Mouse (Mus musculus) heart, postnatal 10 days (tissue): ENCODE data around the gene Gm4559. TPM values are rescaled to one million over a fixed set of nuclear protein-coding genes. Genes with fewer than 3 reads are reported as not detected.
"Not testable (repeated sequence)": the region's sequence is repeated elsewhere in the genome, so short reads cannot be mapped to it uniquely, and the experiment has no call there.

Source experiments
- DNase-seq, 2 experiments: peaks; one replicate each; pipeline ENCODE4 v3.0.0; 2021
- intact Hi-C: fragments of 180-260 bp; cut with DNase I; formaldehyde crosslinking; loops from one replicate; pipeline ENCODE4 v1.15.1; 2025
- total RNA-seq, 2 experiments: library from RNA; stranded (reverse); gene quantifications; 2 replicates each; pipeline ENCODE4 v1.2.3; 2021

The Gm4559 gene
- not detected for total RNA-seq

DNA sequence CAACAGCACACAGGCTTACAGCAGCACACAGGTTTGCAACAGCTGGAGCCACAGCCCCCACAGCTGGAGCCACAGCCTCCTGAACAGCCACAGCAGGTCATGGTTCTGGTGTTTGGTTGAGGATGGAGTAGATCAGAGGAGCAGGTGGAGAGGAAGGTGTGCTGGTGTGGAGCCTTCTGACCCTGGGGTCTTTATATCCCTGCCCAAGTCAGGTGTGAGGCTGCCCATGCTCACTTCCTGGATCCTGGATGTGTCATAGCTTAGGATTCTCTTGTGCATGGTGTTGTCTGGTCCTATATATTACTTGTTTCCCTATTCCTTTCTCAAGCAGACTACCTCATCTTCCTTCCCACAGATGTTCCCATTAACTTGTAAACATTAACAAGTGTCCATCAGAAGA lies at the start of gene Gm4559:
Gene Gm4559, minus strand, starts transcription at position 101 of the 400 bp plus-strand sequence.
- intact Hi-C loops, DNase-seq: not testable (repeated sequence)

DNA sequence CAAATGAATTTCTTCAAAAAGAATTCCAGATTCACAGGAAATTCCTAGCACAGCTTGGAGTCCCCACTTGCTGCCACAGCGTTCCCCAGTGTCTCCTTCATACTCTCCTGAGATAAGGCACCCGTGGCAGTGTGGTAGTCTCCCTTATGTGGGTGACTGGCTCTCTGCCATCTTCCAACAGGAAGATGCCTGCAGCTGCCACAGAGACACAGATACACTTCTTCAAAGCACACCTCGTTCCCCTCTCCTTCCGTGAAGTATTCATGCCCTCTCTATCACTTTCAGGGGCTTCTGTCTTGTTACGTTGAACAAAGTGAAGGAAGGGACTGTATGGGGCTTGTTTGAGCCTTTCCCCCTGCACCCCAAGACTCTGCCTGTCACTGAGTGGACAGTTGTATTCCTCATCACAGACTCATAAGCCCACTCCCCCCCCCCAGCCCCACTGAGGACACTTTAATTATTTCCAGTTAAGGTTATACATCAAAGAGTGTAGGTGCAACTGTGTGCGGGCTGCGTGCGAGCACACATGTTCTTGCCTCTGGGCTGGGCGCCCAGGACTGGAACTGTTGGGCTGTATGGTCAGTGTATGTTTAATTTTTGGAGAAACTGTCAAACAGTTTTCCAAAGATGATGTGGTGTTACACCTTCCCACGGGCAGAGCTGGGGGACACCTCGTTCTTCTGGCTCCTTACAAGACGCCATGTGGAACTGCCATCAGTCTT lies 49.4 kb upstream of the Gm4559 start:
- intact Hi-C loops = no loop called here
- no peak for DNase-seq

DNA sequence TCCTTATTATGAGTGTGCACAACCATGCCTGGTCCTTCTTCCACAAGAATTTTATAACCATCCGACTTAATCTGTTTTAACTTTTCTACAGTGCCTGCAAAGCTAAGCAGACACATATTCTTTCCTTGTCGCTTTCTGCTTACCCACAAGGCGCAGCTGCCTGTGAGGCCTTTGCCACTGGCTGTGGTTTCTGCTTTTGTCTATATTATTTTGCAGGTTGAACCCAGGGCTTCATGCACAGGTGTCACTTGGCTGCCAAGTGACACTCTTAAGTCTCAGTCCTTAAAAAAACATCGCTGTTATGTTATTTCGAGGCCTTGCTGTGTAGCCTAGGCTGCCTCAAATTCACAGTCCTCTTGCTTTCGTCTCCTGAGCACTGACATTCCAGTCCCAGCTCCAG lies 48.5 kb upstream of the Gm4559 start:
- intact Hi-C loops = no loop called here
- DNase-seq = no peak

DNA sequence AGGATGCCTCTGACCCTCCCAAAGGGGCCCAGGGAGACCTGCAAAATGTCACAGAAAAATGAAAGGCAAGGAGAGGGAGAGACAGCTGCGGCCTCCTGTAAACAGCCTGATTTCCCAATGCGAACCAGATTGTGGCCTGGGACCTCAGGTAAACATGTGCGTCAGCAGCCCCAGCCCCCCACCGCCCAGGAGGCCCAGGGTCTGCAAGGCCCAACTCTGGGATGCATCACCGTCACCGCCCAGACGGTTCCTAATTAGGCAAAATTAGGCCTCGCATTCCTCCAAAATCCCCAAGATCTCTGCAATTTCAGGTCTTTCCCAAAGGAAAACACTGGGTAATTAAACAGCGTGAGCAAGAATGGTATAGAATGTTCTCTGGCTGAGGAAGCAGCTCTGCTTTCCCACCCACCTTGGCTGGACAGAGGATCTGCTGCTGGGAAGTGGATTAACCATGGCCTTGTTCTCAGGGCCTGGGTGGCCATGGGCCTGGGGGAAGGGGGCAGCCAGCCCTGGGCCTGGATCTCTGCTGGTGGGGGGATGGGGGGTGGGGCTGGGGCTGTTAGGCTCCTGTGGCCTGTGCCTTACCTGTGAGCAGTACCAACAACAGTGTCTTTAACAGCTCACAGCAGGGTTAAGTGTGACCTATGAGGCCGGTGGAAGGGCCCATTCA lies 47.6 kb upstream of the Gm4559 start:
- intact Hi-C loops, DNase-seq: not testable (repeated sequence)

DNA sequence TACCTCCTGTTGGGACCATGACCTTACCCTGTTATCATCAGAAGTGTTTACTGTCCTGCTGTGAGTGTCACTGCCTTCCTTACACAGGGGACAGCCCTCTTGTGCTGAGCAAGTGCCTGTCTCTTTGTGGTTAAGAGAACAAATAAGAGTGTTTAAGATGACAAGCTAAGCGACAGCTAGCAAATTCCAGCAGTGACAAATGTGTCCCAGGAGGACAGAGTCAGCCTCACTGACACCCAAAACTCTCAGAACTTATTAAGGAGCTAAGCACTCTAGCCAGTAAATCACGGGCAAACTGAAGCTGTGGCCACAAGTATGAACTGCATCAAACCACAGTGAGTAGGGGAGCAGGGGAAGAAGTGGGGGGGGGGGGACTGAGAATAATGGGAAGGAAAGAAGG lies 46.7 kb upstream of the Gm4559 start:
- no peak for DNase-seq
- intact Hi-C loops = no loop called here

DNA sequence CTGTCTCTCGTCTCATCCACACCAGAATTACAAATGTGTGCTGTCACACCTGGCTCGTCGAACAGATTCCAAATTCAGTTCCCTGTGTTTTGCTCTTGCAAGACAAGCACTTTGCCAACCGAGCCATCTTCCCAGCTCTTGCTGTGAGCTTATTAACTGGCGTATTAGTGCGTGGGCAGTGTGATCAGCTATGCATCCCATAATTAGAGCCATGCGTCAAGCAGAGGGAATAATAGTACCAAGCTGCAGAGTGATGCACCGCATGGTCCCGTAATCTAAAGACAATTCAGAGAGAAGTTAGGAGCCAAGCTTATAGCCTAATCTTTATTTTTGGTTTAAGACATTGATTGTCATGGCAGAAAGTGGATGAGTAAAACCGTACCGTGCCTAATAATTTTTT lies 45.0 kb upstream of the Gm4559 start:
- no peak for DNase-seq
- intact Hi-C loops = loop anchor here (5.0 kb wide), 1 partner anchor 178 kb away; the partner anchor contains the start of gene Tnnt3

DNA sequence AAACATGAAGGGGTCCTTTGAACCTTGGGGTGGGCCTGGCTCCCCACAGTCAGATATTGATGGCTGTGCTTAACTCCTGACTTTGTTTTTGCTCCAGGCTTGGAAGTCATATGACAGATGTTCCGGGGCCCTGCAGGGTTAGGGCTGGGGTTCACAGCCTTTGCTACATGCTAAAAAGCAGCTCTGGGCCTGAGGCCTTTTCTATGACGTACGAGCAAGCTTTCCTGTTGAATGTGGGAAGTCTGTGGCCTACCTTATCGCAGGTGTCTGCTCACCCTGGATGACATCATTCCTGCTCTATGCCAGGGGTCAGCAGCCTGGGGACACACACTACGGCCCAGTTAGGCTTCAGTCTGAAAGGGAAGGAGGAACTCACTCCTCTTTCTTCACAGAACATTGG lies 43.1 kb upstream of the Gm4559 start:
- no peak for DNase-seq

DNA sequence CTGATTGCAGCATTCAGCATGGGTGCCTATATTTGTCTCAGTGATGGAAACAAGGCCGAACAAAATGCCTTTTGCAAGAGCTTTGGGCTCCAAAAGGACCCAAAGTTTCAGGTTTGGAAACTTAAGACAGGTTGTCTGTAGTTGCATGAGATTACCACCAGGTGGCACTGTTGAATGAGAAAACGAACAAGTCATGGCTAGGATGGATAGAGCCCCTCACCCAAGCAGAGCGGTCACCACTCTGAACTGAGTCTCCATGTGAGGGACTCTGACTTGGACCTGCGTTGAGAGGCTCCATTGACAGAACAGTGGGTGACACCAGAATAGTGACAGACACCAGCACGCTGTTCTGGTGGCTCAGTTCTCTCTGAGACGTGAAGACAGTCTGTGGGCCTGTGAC lies 42.4 kb upstream of the Gm4559 start:
- DNase-seq = peak; percentile 54 to 73
- intact Hi-C loops = loop anchor here (1.0 to 5.0 kb wide), 4 partner anchors 18 to 265 kb away; partner anchors contain the start of genes Syt8 and Tnnt3

More for the DNA sequence above, 43.1 kb upstream of the Gm4559 start:
- intact Hi-C loops = loop anchor here (1.0 to 5.0 kb wide), 4 partner anchors 18 to 359 kb away; partner anchors contain the start of genes Syt8 and Tnnt3

DNA sequence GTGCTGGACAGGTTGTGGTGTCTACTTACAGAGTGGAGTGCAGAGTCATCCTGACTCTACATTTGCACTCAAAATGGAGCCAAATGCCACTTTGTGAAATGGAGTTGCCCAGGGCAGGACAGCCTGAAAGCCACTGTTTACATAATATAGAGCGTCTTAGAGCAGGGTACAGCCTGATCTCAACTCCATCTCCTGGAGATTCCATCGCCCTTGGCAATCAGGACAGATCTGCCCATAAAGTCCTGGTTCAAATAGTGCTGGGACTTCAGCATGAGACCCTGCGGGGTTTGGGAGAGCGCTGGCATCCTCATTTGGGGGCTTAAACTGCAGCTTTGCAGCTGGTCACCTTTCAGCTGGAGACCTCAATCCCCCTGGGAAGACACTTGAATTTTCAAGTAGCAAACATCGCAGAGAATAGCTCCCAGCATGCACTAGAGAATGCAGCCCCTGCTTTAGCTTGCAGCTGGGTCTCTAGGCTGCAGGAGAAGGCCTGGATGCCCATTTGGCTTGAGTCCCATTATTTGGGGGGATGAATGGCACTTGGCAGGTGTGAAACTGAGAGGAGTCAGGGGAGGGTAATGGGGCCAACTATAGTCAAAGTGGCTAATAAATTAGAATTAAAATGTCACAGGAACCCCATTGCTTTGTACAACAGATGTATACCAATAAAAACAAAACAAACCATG lies 40.6 kb upstream of the Gm4559 start:
- intact Hi-C loops = loop anchor here (5.0 kb wide), 1 partner anchor 183 kb away; the partner anchor contains the start of gene Tnnt3
- DNase-seq = no peak

DNA sequence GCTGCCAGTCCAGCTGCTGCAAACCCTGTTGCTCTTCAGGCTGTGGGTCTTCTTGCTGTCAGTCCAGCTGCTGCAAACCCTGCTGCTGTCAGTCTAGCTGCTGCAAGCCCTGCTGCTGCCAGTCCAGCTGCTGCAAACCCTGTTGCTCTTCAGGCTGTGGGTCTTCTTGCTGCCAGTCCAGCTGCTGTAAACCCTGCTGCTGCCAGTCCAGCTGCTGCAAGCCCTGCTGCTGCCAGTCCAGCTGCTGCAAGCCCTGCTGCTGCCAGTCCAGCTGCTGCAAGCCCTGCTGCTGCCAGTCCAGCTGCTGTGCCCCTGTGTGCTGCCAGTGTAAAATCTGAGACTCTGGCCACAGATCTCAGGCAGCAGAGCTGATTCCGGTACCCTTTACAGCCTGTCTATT lies 29.8 kb upstream of the Gm4559 start:
- intact Hi-C loops, DNase-seq: not testable (repeated sequence)

DNA sequence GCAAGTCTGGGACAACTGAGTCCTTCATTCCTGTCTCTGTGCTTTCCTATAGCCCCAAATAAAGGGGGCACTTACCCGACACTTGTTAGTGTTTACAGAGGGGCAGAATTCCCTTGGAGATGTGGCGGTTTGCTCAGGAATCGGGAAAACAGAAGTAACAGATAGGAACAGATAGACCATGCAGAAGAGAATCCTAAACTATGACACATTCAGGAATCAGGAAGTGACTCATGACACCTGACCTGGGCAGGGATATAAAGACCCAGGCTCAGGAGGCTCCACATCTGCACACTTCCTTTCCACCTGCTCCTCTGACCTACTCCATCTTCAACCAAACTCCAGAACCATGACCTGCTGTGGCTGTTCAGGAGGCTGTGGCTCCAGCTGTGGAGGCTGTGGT lies 29.1 kb upstream of the Gm4559 start, which contains the start of gene Krtap5-4:
Gene Krtap5-4, plus strand, starts transcription at position 301 of the 400 bp plus-strand sequence.
- intact Hi-C loops = no loop called here
- no peak for DNase-seq

DNA sequence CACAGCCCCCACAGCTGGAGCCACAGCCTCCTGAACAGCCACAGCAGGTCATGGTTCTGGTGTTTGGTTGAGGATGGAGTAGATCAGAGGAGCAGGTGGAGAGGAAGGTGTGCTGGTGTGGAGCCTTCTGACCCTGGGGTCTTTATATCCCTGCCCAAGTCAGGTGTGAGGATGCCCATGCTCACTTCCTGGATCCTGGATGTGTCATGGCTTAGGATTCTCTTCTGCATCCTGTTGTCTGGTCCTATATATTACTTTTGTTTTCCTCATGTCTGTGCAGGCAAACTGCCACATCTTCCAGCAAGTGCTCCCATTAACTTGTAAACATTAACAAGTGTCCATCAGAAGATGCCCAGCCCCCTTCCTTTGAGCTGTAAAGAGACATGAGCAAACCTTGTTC lies 22.9 kb upstream of the Gm4559 start, which contains the start of gene Krtap5-1:
Gene Krtap5-1, minus strand, starts transcription at position 101 of the 400 bp plus-strand sequence.
- DNase-seq, intact Hi-C loops: not testable (repeated sequence)

DNA sequence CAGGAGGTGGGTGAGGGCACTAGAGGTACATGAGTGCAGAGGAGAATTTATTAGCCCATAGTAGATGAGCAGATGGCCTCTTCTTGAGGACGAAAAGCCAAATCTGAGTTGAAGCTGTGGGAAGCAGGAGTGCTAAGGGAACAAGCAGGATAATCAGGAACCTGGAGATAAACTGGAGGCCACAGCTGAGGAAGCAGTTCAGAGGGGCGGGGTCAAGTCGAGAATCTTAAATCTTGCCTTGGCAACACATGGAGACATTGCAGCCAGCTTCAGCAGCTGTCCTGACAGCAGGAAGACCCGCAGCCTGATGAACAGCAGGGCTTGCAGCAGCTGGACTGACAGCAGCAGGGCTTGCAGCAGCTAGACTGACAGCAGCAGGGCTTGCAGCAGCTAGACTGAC lies 21.9 kb upstream of the Gm4559 start:
- peak; percentile 22 to 24 for DNase-seq
- intact Hi-C loops = not testable (repeated sequence)

DNA sequence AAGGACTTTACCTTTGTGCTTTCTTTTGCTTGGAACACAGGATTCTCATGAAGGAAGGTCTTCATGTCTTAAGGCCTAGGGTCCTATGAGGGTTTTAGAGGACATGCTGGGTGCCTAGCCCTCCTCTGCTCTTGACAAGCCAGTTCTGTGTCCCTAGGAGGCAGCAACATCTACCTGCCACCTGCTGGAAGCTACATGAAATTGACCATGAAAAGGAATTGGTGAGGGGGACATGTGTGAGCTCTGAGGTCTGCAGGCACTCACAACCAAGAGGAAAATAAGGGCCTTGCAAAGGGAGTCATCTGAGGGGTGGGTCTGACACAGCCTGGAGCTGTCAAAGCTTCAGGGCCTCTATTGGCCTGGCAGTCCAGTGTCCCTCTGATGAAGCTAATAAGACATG lies 21.3 kb upstream of the Gm4559 start:
- intact Hi-C loops = no loop called here
- DNase-seq = no peak

DNA sequence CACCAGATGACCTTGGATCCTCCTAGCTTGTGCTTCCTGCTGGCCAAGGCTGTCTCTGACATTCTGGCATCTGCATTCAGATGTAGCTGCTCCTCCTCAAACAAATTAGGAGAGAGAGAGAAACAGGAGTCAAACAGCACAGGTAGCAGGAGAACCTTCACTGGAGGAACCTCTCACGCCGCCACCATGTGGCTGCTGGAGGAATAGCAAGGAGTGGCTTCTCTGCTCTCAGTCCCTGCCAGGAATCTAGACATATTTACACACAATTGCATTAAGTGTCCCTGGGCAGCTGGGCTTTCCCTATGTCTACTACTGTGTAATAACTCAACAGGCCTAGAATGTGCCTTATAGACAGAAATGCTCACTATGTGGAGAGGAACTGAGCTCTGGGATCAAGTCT lies 19.7 kb upstream of the Gm4559 start:
- DNase-seq = peak in 1 of 2 experiments; percentile 29
- intact Hi-C loops = not testable (repeated sequence)

DNA sequence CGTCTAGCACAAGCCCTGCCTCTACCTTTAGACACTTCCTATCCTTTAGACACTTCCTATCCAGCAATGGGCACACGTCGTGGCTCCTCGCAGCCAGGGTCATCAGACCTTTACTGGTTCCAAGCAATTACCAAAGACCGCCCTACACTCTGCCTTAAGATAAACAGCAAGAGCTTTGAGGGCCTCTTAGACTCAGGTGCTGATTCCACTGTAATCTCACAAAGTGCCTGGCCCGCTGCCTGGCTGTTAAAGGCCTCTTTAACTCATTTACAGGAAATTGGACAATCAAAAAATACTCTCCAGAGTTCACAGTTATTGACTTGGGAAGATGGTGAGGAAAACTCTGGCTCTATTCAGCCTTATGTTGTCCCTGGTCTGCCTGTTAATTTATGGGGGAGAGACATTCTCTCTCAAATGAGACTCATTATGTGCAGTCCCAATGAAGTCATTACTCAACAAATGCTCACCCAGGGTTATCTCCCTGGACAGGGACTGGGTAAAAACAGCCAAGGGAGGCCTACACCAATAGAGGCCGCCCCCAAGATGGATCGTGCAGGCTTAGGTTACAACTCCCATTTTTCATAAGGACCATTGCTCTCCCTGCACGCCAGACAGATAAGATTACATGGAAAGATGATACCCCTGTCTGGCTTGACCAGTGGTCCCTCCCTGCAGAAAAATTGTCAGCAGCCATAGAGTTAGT lies 11.9 kb upstream of the Gm4559 start:
- intact Hi-C loops, DNase-seq: not testable (repeated sequence)

DNA sequence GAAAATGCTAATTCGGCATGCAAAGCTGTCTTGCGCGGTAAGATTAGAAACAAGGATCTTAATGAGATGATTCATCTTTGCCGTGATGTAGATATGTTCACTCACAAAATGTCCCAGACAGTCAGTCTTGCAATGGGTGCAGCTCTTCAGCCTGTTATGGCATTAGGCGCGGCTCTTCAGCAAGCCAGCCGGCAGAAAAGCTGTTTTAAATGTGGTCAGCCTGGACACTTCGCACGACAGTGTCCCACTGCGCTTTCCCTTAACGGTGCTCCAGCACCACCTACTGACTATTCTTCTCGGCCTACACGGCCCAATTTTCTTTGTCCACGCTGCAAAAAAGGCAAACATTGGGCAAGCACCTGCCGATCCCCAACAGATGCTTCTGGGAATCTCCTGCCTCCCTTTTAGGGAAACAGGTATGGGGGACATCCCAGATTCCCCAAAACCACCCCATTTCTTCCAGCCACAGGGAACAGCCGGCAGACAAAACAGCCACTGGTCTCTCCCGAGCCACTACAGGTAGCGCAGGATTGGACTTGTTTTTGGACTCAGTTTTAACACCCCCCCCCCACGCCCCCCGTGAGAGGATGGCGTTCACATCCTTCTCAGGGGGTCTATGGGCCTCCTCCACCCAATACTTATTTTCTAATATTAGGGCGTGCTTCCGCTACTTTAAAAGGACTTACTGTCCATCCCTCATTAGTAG lies 11.1 kb upstream of the Gm4559 start:
- DNase-seq = peak; percentile 46 to 64
- intact Hi-C loops = no loop called here

DNA sequence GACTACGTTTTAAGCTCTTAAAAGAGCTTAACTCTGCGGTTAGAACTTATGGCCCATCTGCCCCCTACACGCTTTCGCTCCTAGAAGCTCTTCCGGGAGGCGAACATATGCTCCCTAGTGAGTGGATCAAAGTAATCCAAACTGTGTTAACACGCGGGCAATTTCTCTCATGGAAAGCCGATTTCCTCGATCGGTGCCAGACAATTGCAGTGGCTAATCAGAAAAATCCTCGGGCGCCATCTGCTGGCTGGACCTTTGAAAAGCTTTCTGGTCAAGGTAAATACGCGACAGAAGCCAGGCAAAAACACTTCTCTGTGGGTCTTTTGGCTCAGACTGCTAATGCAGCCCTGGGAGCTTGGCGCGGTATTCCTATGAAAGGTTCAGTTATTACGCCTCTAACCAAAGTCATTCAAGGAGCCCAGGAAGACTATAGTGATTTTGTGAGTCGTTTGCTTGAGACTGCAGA lies 10.5 kb upstream of the Gm4559 start:
- intact Hi-C loops = loop anchor here (1.0 kb wide), 1 partner anchor 138 kb away; no protein-coding TSS in a partner anchor
- DNase-seq = peak; percentile 92 to 96

DNA sequence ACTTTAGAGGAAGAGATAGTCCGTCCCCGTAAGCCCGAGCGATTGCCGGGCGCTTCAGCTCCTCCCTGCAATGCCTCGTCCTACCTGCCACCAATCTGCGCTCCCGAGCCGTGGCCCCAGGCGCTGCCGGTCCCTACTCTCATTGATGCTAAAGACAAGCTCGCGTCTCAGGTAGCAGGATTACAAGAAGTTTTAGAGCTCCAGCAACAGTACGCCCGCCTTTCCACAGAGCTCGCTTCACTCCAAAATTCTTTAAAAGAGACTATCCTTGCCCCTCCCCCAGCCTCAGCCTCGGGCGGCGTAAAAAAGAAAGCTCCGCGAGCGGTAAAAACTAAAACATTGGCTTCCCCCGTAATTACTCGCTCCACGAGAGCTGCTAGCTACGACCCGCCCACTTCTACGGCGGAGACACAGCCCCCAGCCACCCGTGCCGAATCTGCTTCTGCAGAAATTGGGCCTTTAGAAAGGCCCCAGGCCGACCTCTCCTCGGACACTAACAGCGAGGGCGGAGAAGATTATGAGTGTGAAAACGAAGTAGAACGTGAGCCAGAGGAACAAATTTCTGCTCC lies 9.9 kb upstream of the Gm4559 start:
- peak; percentile 72 to 79 for DNase-seq
- intact Hi-C loops = loop anchor here (1.0 kb wide), 1 partner anchor 138 kb away; no protein-coding TSS in a partner anchor
